Mouse (Mus musculus) adrenal gland (tissue): ENCODE data around the gene Hbb-bh1.
"Not testable (repeated sequence)": the region's sequence is repeated elsewhere in the genome, so short reads cannot be mapped to it uniquely, and the experiment has no call there.

Experiments
- intact Hi-C: fragments of 180-260 bp; cut with DNase I; formaldehyde crosslinking; loops from one replicate; pipeline ENCODE4 v1.15.1; 2025

The Hbb-bh1 gene

DNA sequence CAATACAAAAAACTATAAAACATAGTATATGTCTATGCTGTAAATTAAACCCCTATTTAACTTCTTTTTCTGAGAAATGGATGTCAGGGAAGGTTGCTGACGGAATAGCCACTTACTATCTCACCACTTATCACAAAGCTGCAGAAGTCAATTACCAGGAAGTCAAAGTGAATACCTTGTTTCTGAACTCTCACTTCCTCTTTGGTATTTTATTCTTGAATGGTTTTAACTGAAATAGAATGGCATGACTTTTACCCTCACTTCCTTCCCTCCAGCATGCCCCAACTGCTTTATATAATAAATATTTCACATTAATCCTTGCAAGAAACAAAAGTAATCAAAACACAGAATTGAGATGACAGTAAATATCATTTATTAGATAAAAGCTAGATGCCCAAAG, 30.8 kb downstream of the Hbb-bh1 start:
- intact Hi-C loops: no loop called here

DNA sequence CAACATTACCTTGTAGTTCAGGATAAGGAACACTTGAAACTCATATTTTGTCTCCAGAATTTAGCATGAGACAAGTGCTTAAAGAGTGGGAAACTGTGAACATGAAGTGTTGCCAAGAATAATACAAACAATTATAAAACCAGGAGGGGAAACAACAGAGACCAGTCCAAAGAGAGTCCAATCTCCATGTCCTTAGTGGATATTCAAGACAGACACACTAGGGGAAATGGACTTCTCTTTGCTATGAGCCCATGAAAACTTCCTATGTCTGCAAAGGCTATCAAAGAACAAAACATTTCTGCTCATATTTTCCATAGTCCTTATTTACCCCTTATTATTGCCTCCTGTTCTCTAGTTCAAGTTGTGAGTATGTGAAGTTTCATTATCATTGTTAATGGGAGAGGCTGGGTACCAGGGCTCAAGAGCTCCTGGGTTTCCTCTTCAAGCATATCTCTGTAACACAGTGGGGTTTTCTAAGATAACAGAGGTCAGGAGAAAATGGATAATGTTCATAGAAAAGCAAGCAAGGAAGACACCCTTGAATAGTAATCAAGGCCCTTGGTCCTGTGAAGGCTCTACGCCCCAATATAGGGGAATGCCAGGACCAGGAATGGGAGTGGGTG, 31.6 kb downstream of the Hbb-bh1 start:
- intact Hi-C loops: no loop called here

DNA sequence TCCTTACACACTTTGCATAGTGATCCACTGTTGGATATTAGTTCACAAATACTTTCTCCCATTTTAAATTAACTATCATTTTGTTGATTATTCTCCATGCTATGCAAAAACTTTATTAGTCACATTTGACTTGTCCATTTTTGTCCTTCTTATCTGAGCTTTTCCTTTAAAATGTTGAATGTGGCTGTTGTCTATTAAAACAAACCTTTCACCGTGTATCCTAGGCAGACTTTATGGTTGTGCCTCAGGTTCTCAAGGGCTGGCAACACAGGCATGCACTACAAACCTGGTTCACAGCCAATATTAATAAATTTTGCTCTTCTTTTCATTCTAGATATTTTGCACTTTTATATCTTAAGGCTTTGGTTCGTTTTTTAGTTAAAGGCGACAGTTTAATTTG, 32.2 kb downstream of the Hbb-bh1 start:
- intact Hi-C loops: no loop called here

DNA sequence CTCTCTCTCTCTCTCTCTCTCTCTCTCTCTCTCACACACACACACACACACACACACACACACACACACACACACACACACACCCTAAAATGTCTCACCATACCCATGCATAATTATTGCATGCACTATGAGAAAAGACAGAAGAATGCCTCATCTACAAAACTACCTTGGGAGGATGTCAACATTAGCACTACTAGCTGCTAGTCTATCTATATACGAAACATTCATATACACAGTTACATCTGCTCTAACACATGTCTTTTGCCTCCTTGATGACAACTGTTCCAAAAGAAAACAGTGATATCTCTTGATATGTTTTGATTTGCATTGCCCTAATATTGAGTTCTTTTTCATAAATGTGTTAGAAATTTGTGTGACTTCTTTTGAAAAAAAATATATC, 32.7 kb downstream of the Hbb-bh1 start:
- intact Hi-C loops: no loop called here

DNA sequence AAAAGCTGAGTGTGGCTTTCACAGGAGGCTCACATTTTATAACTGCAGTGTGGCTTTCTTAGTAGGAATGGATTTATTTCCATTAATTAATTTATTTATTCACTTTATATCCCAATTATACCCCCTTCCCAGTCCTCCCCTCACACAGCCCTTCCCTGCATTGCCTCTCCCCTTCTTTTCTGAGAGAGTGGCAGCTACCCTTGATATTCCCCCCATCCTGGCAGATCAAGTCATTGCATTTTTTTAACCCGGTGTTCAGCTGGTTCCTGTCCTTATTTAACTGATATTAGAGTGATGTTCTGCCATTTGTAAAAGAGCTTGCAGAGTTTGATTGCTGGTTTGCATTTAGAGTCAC, 33.2 kb downstream of the Hbb-bh1 start:
- intact Hi-C loops: no loop called here

DNA sequence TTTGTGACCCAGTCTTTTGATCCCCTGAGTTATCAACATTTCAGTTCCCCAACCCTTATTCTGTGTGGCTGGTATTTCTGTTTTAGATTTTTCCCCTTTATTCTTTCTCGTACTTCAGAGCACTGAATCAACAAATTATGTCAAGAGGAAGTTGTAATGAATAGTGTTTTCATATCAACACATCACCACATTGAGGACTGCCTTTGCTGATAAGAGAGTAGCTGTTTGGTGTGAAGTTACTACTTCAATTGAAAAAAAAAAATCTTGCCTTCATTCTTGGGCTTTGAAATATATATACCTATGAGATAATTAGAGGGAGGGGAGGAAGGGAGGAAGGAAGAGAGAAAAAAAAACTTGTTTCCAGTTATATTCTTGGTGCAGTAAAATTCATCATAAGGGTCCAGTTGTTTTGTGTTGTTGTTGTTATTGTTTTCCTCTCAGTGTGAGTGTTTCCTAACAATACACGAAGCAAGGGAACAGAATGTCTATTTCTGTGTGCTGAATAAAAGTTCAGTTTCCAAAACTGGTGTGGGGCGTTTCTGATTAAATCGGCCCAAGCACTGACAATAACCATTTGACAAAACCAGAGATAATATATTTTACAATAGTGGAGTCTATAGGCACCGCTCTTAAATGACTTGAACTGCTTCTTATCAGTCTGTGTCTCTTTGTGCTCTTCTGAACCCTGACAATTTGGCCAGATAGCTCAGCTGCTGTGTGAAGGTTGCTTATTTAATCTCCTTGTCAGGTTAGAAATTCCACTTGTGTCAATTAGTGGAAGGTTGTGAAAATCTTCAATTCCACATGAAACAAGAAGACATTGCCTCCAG, 33.8 kb downstream of the Hbb-bh1 start:
- intact Hi-C loops: no loop called here

DNA sequence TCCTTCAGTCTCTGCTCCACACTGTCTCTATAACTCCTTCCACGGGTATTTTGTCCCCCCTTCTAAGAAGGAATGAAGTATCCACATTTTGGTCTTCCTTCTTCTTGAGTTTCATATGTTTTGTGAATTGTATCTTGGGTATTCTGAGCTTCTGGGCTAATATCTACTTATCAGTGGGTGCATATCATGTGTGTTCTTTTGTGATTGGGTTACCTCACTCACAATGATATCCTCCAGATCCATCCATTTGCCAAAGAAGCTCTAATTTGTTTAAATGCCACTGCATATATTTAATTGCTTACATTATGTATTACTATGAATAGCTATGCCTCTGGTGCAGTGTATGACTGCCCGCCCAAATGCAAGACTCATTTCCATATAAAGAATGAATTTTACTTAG, 34.8 kb downstream of the Hbb-bh1 start:
- intact Hi-C loops: not testable (repeated sequence)

DNA sequence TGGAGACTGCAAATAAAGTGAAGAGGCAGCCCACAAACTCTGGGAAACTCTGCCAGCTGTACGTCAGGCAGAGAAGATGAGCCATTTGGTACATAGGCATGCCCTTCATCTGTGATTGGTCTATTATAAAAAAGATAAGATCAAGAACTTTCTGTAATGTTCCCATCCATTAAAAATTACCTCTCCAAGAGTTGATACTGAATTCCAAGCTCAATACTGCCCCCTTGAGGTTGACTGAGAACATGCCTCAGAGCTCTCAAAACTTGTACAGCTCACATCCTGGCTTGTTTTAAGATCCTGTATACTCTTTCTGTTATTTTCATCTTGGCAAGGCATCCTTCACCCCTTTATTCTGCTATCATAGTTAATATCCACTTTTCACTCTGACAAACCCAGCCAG, 36.1 kb downstream of the Hbb-bh1 start:
- intact Hi-C loops: no loop called here

DNA sequence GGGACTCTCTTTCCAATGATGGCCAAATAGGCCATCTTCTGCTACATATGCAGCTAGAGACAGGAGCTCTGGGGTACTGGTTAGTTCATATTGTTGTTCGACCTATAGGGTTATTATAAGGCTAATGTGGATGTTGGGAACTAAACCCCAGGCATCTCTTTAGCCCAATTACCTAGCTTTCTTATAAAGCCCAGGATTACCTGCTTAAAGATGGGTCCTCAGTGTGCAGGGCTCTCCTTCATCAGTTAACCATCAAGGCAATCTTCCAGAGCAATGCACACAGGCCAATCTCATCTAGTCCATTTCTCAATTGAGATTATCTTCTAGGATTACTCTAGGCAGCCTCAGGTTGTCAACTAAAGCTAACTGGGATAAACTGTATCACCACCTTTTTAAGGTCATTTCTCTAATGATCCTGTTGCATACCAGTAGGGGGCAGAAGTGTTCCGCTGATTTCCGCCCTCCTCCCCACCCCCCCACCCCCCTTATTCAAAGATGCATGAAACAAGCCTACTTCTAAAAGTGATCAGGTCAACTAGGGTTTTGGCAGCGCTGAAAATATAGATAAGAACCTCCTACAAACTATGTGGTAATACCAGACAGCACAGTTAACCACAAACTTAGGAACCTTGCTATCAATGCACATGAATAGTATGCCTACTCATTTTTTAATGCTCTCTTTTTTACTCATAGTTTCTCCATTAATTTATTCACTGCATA, 50.1 kb downstream of the Hbb-bh1 start:
- intact Hi-C loops: loop anchor here (5.0 kb wide), 1 partner anchor 149 kb away; the partner anchor contains the start of gene Olfr633

DNA sequence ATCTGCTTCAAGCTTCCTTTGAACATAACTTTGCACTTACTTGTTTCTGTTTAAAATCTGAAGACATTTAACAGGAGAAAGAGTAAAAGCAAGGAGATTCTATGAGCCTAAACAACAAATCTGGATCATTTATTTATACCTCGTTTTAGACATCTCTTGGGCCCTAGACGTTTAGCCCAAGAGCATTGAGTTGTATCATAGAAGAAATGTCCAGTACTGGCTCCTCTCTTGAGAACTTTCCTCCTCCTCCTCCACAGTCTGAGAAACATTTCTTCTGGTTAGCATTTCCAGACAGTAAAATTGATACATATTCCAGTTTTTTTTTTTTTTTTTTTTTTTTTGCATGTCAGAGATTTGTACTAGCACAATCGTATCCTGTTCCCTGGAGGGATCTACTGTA, 51.2 kb downstream of the Hbb-bh1 start, which contains the start of gene Olfr67:
Olfr67 (minus strand) TSS at position 101 of the 400 bp plus-strand sequence.
- intact Hi-C loops: loop anchor here (5.0 kb wide), 1 partner anchor 151 kb away; the partner anchor contains the start of gene Olfr633
